Mouse (Mus musculus) thymus, postnatal 14 days (tissue): ENCODE measurements at regions not wholly inside any gene's neighbourhood (a gene's known extent, or its start where the extent isn't known, plus 50 kb on each side); places are given as distances from the start of the nearest gene placed in this dataset.

ENCODE experiments used
- DNase-seq: peaks from one replicate; pipeline ENCODE4 v3.0.0; 2021

DNA sequence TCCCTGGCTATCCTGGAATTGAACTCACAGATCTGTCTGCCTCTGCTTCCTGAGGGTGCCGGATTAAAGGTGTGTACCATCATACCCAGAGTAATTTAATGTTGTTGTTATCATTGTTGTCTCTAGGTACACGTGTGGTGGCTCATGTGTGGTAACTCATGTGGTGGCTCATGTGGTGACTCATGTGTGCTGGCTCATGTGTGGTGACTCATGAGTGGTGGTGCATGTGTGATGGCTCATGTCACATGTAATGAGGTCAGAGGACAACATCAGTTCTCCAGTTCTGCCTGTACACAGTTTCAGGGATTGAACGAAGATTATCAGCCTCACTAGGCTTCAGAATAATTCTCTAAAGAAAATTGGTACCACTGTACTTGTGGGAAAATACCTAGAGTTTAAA, 80.2 kb downstream of the Zfp36l2 start:
- no peak for DNase-seq

DNA sequence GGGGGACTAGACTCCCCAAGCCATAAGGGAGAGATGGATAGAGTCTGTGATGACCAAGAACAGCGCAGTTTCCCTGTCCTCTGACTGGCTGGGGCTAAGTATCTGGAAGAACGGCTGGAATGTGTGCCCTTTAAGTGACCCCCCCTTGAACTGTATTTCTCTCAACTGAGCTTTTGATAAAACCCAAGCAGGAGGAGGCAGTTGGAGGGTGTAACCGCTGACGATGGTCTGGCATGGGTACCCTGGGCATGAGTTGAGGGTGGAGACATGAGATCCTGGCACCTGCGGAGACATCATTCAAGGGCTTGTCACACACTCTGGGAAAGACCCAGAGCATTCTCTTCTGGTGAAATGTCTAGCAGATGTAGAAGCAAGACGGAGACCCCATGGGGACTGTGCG, 83.5 kb downstream of the Zfp36l2 start:
- no peak for DNase-seq

DNA sequence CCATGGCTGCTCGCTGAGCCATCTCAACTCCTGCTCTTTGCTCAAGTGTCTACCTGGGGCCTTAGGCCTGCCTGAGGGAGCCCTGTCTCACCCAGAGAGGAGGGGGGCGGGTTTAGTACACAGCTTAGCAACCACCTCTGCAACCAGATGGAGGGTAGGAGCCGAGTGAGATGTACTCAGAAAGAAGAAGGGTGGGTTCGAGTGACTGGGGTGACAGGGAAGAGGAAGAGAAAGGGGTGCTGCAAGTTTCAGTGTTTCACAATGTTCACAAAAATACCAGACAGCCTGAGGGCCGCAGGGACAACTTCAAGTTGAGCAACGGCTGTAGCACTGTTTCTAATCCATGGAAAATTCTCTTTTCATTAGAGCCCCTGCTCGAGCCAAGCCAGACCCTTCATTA, 84.4 kb downstream of the Zfp36l2 start:
- no peak for DNase-seq

DNA sequence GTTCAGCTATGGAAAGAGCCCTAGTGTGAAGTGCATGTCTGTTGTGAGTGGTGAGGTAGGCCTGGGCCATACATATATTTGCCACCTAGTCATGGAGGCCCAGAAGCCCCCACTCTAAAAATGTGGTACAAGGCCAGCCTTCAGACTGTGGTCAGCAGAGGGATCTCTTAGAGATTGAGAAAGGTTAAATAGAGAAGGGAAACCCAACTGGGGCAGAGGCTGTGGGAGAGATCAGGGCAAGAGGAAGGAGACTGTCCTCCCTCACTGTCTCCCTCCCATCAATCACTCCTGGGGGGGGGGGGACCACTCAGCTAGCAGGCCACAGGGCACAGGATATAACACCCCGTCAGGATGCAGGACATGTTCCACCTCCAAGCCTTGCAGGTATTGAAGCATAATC, 86.1 kb downstream of the Zfp36l2 start:
- DNase-seq: no peak

DNA sequence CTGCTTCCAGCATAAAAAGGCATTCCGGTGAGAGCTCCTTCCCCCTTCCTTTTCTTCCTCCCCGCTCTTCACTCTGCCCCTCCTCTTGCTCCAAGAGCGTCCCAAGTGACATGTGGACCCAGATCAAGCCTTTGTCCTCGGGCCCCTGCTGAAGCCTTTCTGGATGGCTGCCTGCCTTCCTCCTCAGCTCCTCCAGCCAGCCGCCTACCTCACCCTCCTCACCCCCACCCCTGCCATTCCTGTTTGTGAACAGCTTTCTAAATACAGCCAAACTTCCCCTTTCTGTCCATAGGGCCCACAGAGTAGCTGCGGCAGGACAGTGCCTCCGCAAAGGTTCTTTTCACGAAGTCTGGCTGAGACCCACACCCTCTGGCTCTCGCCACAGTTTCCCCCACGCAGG, 87.2 kb downstream of the Zfp36l2 start:
- no peak for DNase-seq

DNA sequence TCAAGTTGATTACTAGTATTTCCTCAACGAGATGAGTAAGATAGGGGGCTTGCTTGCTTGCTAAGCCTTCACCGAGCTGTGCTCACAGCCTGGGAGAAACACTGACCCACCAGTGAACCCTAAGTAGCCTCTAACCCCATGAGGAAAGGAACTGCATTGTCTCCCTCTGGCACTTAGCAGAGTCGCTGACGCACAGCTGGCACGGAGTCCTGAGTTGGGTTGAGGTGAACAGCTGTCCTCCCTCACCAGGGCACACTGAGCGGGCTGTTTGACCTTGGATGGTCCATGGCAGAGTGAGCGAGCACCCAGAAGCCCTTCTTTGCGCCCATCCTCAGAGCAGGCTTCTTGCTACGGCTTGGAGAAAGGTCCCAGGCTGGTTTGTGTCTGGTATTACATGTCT, 88.0 kb downstream of the Zfp36l2 start:
- DNase-seq: no peak

- DNase-seq: no peak
Observed at GRCm38 (mm10) chr17:84097871-84098430, 89.8 kb downstream of the Zfp36l2 start.

GRCm38 (mm10) chr17:84097286-84097685, 90.5 kb downstream of the Zfp36l2 start:
- no peak for DNase-seq

GRCm38 (mm10) chr17:84096345-84097260, 91.1 kb downstream of the Zfp36l2 start:
- DNase-seq: no peak

DNA sequence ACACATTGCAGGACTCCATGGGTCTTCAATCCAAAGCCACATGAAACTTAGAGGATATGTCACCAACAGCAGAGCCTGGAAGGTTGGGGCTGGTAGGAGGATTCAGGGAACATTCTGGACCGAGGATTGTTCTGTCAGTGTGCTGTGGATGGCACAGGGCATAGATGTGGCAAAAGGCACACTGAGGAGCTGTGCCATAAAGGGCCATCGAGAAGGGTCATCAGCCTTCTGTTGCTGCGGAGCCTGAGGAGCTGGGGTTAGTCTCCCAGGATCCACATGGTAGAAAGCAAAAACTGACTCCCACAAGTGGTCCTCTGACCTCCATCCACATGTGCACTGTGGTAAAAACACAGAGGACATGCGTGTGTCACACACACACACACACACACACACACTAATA, 91.9 kb downstream of the Zfp36l2 start:
- DNase-seq: no peak

GRCm38 (mm10) chr17:84095089-84095488, 92.7 kb downstream of the Zfp36l2 start:
- DNase-seq: no peak

GRCm38 (mm10) chr17:84086394-84086793, 101.4 kb downstream of the Zfp36l2 start:
- no peak for DNase-seq

DNA sequence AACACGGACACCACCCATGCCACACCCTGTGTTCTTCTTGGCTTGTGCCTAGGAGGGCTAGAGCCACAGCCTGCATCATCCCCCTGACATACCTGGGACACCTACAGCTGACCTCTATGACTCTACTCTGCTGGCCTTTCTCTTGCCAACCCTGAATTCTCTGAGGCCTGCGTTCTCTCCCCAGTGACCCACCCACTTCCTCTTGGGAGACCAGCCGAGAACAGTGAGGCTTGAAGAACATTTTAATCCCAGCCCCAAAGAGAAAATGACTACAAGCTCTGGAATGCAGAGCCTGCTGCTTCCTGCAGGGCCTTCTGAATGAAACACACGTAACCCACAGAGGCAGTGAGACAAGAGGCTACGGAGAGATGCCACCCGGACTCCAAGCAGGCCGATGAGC, 102.0 kb downstream of the Zfp36l2 start:
- DNase-seq: no peak

GRCm38 (mm10) chr17:84085232-84085631, 102.5 kb downstream of the Zfp36l2 start:
- DNase-seq: no peak

- DNase-seq: peak; percentile 24
Observed at GRCm38 (mm10) chr17:84083307-84084263, 104.2 kb downstream of the Zfp36l2 start.

DNA sequence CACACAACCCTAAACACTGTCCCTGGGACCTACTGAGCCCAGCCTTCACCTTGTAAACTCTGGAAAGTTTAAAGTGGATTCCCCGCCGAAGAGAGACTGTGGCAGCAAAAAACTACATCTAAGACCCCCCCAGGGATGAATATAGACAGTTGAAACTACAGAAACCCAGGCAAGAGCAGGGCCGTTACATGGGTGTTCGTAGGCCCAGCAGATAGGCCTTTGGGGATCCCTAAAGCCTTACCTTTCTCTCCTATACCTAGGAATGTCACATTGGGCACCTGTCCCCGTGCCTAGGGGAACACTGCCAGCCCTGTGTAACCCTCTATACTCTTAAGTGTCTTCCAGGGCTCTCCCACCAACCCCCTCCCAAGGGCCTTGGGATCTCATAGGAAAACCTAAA, 105.2 kb downstream of the Zfp36l2 start:
- DNase-seq: no peak

- DNase-seq: no peak
Observed at GRCm38 (mm10) chr17:84081751-84082352, 105.9 kb downstream of the Zfp36l2 start.

- no peak for DNase-seq
Observed at GRCm38 (mm10) chr17:84075081-84075938, 112.4 kb downstream of the Zfp36l2 start.

- no peak for DNase-seq
Observed at GRCm38 (mm10) chr17:84074000-84074782, 113.6 kb downstream of the Zfp36l2 start.

DNA sequence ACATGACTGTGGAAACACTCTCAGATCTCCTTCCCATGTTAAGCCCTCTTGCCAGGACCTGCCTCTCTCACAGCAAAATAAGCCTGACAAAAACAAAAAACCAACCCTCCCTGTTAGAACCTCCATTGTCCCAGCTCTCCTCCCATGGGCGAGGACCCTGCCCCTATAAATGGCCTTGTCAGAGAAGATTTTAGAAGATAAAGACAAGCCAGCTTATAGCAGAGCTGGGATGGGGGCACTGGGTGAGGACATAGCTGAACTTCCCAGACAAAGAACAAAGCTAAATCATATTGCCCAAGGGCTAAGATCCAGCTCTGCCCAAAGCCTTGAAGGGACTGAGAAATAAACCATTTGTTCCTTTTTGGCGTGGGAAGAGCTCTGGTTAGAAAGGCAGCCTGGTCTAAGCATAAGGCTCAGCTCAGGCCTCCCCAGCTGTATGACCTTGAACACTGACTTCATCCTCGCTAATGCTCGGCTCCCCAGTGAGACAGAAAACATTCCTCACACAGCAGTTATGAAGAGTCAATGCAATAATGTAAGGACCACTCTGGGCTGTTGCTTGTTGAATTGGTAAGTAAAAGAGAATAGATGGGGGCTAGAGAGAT, 115.2 kb downstream of the Zfp36l2 start:
- DNase-seq: no peak

- DNase-seq: no peak
Observed at GRCm38 (mm10) chr17:84071855-84072254, 115.9 kb downstream of the Zfp36l2 start.
